Mouse (Mus musculus) neural tube, embryonic 14.5 days (tissue): ENCODE results near the gene Cd200r3. TPM values are rescaled to one million over a fixed set of nuclear protein-coding genes. Genes with fewer than 3 reads are reported as not detected.

Source experiments
- ATAC-seq: fragments of 200-750 bp; cut with Nextera tagmentation; 2 replicates; pipeline ENCODE4 v1.8.0; 2017; ENCODE audit warnings: low read depth, mild to moderate bottlenecking, moderate TSS enrichment, moderate library complexity
- H3K27ac ChIP-seq: fragments of 300-500 bp; sonication (generic); 2 replicates; pipeline ENCODE4 v1.5.1; 2014; ENCODE audit warnings: low read depth, mild to moderate bottlenecking, control low read depth, low read length, moderate library complexity, mixed read lengths
- H3K27me3 ChIP-seq: fragments of 300-500 bp; sonication (generic); 2 replicates; pipeline ENCODE4 v1.6.1; 2014; ENCODE audit warnings: low read length; ENCODE audit not compliant: control insufficient read depth, insufficient read depth
- H3K36me3 ChIP-seq: fragments of 300-500 bp; sonication (generic); 2 replicates; pipeline ENCODE4 v1.6.1; 2014; ENCODE audit warnings: low read length, mixed read lengths; ENCODE audit not compliant: control insufficient read depth, insufficient read depth
- H3K4me1 ChIP-seq: fragments of 300-500 bp; sonication (generic); 2 replicates; pipeline ENCODE4 v1.6.1; 2014; ENCODE audit warnings: low read length; ENCODE audit not compliant: control insufficient read depth, insufficient read depth
- H3K4me2 ChIP-seq: fragments of 300-500 bp; sonication (generic); 2 replicates; pipeline ENCODE4 v1.6.1; 2014; ENCODE audit warnings: mild to moderate bottlenecking, low read depth, low read length, control low read depth
- H3K4me3 ChIP-seq: fragments of 300-500 bp; sonication (generic); 2 replicates; pipeline ENCODE4 v1.5.1; 2014; ENCODE audit warnings: low read depth, low read length, control low read depth, mixed read lengths
- H3K9ac ChIP-seq: fragments of 300-500 bp; sonication (generic); replicated peaks from 2 replicates; pipeline ENCODE4 v1.6.1; 2014; ENCODE audit warnings: low read depth, mild to moderate bottlenecking, control low read depth, low read length, mixed read lengths
- H3K9me3 ChIP-seq: fragments of 300-500 bp; sonication (generic); 2 replicates; pipeline ENCODE4 v1.6.1; 2016; ENCODE audit warnings: low read length; ENCODE audit not compliant: control insufficient read depth
- WGBS: fragments of 180-500 bp; shearing (Covaris S2); extraction: QIAGEN DNeasy Blood & Tissue Kit; methylation state at CpG from one replicate; pipeline ENCODE4 v1.1.7; 2014; 5-methylcytosine and 5-hydroxymethylcytosine counted together
- polyA plus RNA-seq: library from polyadenylated mRNA; unstranded; fragments of >200 nt; fragmentation: Nextera tagmentation; extraction: Ambion mirVana; gene quantifications from 2 replicates; pipeline ENCODE4 v1.2.1, GENCODE M21; 2014

The Cd200r3 gene
- polyA plus RNA-seq, 1 experiment from 2014 or later, result not detected

DNA sequence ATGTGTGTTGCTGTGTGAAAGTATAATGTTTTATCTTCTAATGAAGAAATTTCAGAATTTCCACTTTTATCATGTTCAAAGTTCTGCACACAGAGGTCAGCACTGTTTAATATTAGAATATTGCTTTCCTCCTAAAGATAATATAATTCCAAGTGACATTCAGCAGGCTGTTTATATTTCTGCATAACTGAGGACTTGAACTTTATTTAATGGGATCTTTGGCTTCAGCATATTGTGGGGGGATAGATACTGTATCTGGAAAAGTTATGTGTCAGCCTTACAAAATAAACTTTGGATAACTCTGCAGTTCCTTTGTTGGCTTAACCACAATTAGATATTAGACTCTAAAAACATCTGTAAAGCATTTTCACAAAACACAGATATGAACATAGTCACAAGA, 40.6 kb downstream of the Cd200r3 start:
- no peak overlapping the region for H3K4me2 ChIP-seq
- no peaks in the 10 kb centered on the region for H3K4me1 ChIP-seq
- no peaks in the 10 kb centered on the region for H3K36me3 ChIP-seq
- no peaks in the 10 kb centered on the region for H3K9me3 ChIP-seq
- H3K27ac ChIP-seq, result no peak overlapping the region
- no peaks in the 10 kb centered on the region for H3K27me3 ChIP-seq
- no peak overlapping the region for H3K4me3 ChIP-seq
- H3K9ac ChIP-seq, result no peak overlapping the region
- ATAC-seq, result no peak

DNA sequence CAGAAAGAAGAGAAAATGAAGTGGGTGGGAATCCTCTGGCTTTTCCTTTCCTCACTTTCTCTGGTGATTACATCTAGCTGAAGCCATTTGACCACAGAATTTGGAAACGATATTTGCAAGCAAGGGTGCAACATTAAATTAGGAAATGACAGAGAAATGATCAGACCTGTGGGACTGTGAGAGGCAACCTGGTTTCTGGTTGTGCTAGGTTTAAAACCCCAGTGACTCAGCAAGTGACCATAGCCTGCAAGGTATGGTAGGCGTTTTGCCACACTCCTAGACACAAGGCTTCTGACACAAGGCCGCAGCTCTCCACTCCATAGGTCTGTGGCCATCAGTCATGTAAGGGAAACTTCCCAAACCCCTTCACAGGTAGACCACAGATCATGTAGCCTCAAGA, 41.4 kb downstream of the Cd200r3 start:
- no peak overlapping the region for H3K4me3 ChIP-seq
- H3K4me1 ChIP-seq, result no peaks in the 10 kb centered on the region
- H3K36me3 ChIP-seq, result no peaks in the 10 kb centered on the region
- no peaks in the 10 kb centered on the region for H3K27me3 ChIP-seq
- H3K9me3 ChIP-seq, result no peaks in the 10 kb centered on the region
- ATAC-seq, result no peak
- H3K4me2 ChIP-seq, result no peak overlapping the region
- no peak overlapping the region for H3K9ac ChIP-seq
- 91% methylated on average over 3 of the region's 3 CpGs for WGBS
- H3K27ac ChIP-seq, result no peak overlapping the region

DNA sequence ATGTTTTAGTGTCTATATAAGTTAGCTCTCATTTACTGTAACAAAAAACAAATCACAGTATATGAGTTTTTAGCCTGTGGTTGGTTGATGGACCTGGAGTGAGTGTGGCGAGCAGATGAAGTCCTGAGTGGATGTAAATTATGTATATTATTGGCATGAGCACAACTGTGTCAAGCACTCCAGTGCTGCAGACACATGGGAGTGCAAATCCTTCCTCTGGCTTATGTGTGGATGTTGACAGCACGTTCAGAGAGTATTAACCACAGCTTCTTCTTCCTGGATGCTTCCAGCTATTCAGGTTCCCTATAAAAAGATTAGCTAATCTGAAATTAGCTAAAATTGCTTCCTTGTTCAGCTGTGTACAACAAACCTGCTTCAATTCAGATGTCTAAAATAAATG, 42.6 kb downstream of the Cd200r3 start:
- no peak for ATAC-seq
- Histone ChIP-seq H3K4me1 (no peaks in the 10 kb centered on the region), H3K4me2 (no peak overlapping the region), H3K27me3 (no peaks in the 10 kb centered on the region), H3K27ac (no peak overlapping the region), H3K36me3 (no peaks in the 10 kb centered on the region), H3K9me3 (no peaks in the 10 kb centered on the region), H3K9ac (no peak overlapping the region), H3K4me3 (no peak overlapping the region)
- 70% methylated on average over 2 of the region's 2 CpGs for WGBS

DNA sequence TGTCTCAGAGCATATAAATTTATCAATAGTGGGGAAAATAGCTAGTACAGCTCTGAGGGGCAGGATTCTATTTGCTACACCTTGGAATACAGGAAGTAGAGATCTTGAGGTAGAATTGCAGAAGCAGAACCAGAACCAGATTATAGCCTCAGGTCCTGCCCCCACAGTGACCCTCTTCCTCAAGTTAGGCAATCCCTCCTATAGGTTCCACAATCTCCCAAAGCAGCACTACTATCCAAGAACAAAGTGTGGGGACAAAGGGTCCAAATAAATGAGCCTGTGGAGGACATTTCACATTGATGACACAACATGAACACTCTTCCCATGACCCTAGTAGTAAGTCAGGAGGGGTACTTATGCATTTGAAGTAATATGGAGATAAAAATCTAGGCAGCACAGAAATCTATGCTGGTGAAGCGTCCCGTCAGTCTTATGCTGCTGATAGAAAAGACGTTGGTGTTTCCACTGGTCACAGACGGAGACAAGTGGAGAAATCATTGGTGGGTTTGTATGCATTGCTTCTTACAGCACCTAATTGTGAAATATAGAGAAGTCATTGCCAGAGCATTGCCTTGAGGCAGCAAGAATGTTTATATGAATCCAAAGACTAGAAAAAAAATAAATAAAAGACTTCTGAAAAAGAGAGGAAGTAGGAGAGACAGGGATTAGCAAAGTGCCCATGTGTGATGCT, 45.3 kb downstream of the Cd200r3 start:
- H3K9ac ChIP-seq, result no peak overlapping the region
- no peaks in the 10 kb centered on the region for H3K9me3 ChIP-seq
- 92% methylated on average over 4 of the region's 4 CpGs for WGBS
- H3K4me2 ChIP-seq, result no peak overlapping the region
- no peaks in the 10 kb centered on the region for H3K4me1 ChIP-seq
- no peak for ATAC-seq
- H3K4me3 ChIP-seq, result no peak overlapping the region
- no peaks in the 10 kb centered on the region for H3K36me3 ChIP-seq
- no peaks in the 10 kb centered on the region for H3K27me3 ChIP-seq
- H3K27ac ChIP-seq, result no peak overlapping the region

DNA sequence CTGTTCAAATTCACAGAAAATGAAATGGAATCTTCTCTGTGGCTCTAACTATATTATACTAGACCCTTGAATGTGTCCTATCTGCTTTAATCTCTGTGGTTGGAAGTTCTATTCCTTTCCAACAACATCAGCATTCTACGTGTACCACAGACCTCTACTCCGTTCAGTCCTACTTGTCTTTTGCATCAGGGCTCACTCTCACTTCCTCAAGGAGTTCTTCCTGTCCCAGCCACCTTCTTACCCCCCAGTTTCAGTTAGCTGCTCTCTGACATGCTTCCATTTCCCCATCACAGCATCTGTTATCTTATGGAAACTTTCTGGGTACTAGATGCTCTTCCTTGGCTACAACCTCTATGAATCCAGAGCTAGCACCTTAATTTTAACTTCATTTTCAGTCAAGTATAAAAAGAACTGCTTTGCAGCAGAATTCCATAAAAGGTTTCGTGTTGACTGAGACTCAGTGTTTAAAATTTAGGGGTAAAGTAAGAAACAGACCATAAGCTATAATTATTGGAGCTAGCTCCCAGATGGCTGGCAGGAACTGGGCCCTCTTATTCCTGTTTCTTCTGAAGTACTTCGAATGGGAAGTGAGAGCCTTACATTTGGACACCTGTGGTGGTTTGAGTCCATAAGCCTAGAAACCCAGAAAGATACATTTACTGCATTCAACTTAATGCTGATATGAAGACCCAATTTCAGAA, 50.0 kb downstream of the Cd200r3 start:
- Histone ChIP-seq H3K9me3 (no peaks in the 10 kb centered on the region), H3K4me1 (no peaks in the 10 kb centered on the region), H3K4me3 (no peak overlapping the region), H3K9ac (no peak overlapping the region), H3K27ac (no peak overlapping the region), H3K36me3 (no peaks in the 10 kb centered on the region), H3K27me3 (no peaks in the 10 kb centered on the region), H3K4me2 (no peak overlapping the region)
- no peak for ATAC-seq
- 90% methylated on average over 4 of the region's 4 CpGs for WGBS

DNA sequence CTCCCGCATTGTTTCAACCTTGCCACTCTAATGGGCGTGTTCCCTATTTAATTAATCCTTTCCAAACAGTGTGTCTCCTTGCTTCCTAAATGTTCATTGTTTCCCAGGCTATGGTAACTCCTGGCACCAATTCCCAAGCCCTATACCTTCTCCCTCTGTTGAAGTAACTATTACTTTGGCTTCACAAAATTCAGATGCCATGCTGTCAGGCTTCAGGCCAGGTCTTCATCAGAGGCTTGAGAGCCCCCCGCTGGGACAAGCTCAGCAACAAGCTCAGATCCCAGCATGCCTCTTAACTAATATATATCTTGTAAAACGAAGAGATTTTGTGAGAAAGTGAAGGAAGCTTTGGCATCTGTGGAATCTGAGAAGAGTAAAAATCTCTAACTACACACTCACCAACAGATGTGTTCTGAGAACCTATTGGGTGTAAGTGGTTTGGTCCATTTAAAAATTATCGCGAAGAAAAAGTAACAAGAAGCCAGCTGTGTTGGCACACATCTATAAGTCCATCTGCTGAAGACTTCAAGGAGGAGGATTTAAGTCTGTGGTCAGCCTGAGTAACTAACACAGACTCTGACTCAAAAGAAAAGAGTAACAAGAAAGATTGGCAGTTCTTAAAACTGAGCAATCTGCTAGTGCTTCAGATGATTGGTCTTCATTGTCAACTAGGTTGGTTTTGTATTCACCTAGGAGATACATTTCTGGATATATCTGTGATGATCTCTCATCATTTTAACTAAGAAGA, 50.9 kb downstream of the Cd200r3 start:
- WGBS, result 83% methylated on average over 6 of the region's 6 CpGs
- no peak overlapping the region for H3K9ac ChIP-seq
- no peak for ATAC-seq

DNA sequence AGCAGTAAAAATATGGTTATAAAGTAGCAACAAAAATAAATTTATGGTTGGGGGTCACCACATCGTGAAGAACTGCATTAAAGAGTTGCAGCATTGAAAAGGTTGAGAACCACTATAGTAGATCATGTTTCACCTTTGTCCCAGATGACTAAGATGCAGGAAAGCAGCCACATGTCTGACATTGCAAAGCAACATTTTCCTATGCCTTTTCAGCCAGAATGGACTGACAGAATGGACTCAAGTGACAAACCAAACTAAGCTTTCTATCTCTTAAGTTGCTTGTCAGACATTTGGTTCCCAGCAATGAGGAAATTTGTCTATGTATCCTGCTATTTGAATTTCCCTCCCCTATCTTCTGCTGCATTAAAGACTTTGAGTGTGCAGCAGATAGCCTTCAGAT, 51.6 kb downstream of the Cd200r3 start:
- Histone ChIP-seq H3K9me3 (no peaks in the 10 kb centered on the region), H3K9ac (no peak overlapping the region), H3K4me2 (no peak overlapping the region), H3K27me3 (no peaks in the 10 kb centered on the region), H3K4me1 (no peaks in the 10 kb centered on the region), H3K36me3 (no peaks in the 10 kb centered on the region), H3K4me3 (no peak overlapping the region), H3K27ac (no peak overlapping the region)
- ATAC-seq, result no peak
- 70% methylated on average over 1 of the region's 1 CpGs for WGBS

More for the DNA sequence above, 50.9 kb downstream of the Cd200r3 start:
- H3K27ac ChIP-seq, result no peak overlapping the region
- H3K9me3 ChIP-seq, result no peaks in the 10 kb centered on the region
- no peak overlapping the region for H3K4me2 ChIP-seq
- H3K4me3 ChIP-seq, result no peak overlapping the region
- H3K4me1 ChIP-seq, result no peaks in the 10 kb centered on the region
- no peaks in the 10 kb centered on the region for H3K27me3 ChIP-seq
- H3K36me3 ChIP-seq, result no peaks in the 10 kb centered on the region

DNA sequence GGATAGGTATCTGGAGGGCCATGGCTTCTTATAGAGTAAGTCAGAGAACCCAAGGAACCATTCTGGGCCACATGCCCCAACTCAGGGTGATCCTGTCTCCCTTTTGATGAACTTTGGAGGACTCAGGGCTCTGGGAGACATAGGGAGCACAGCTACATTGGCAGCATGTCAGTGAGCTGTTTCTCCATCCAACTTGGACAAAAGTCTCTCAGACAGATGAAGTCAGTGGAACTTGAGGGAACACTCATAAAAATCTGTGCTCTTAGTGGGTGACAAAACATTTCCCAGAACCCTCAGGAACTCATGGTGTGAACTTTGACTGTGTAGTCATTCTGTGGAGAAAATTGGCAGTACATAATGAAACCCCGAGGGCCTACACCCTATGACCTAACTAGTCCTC, 53.2 kb downstream of the Cd200r3 start:
- Histone ChIP-seq H3K9me3 (no peaks in the 10 kb centered on the region), H3K9ac (no peak overlapping the region), H3K27me3 (no peaks in the 10 kb centered on the region), H3K27ac (no peak overlapping the region), H3K36me3 (no peaks in the 10 kb centered on the region), H3K4me3 (no peak overlapping the region), H3K4me1 (no peaks in the 10 kb centered on the region), H3K4me2 (no peak overlapping the region)
- ATAC-seq, result no peak
- WGBS, result 87% methylated on average over 1 of the region's 1 CpGs

DNA sequence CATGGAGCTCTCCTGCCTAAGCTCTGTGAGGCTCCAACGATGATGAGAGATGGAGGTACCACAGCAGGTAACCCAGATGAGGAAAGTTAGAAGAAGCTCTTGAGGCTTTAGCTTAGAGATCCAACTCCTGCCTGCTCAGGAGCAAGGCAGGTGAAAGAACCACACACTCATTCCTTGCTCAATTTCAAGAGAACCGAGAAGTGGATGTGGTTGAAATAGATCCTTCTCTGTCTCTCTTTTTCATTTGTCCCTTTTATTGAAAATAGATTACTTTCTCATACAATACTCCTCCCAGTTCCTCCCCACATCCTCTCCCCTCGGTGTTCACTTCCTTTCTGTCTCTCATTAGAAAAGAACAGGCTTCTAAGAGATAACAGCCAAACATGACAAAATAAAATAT, 56.1 kb downstream of the Cd200r3 start:
- 80% methylated on average over 3 of the region's 3 CpGs for WGBS
- H3K4me3 ChIP-seq, result no peak overlapping the region
- H3K9ac ChIP-seq, result no peak overlapping the region
- no peaks in the 10 kb centered on the region for H3K36me3 ChIP-seq
- no peak overlapping the region for H3K27ac ChIP-seq
- no peaks in the 10 kb centered on the region for H3K27me3 ChIP-seq
- no peak overlapping the region for H3K4me2 ChIP-seq
- H3K4me1 ChIP-seq, result no peaks in the 10 kb centered on the region
- no peaks in the 10 kb centered on the region for H3K9me3 ChIP-seq
- ATAC-seq, result no peak
